Mouse (Mus musculus) cerebellum, adult 2 months (tissue): ENCODE data around the gene Cnnm1. TPM values are rescaled to one million over a fixed set of nuclear protein-coding genes. Genes with fewer than 3 reads are reported as not detected.

Experiments used
- DNase-seq, 2 experiments: peaks; one replicate each; pipeline ENCODE4 v3.0.0; 2021
- H3K27ac ChIP-seq: fragments of 200-500 bp; 2 replicates; pipeline ENCODE4 v1.5.1; 2012; ENCODE audit warnings: low read length, control low read depth, inconsistent platforms; ENCODE audit not compliant: insufficient read depth
- H3K27me3 ChIP-seq: fragments of 200-500 bp; 2 replicates; pipeline ENCODE4 v1.6.1; 2012; ENCODE audit warnings: inconsistent platforms, mild to moderate bottlenecking, low read length, moderate library complexity; ENCODE audit not compliant: control insufficient read depth, insufficient read depth
- H3K4me1 ChIP-seq: fragments of 200-500 bp; 2 replicates; pipeline ENCODE4 v1.6.1; 2011; ENCODE audit warnings: low read length; ENCODE audit not compliant: control insufficient read depth, insufficient read depth
- H3K4me3 ChIP-seq: fragments of 200-500 bp; replicated peaks from 2 replicates; pipeline ENCODE3; 2011; ENCODE audit warnings: mild to moderate bottlenecking, low read depth, low read length, control low read depth; ENCODE audit not compliant: insufficient read depth
- CTCF ChIP-seq: fragments of 200-500 bp; IDR thresholded peaks from 2 replicates; pipeline ENCODE4 v1.5.1; 2011; ENCODE audit warnings: low read depth, mild to moderate bottlenecking, control low read depth, low read length, moderate library complexity, borderline replicate concordance; ENCODE audit not compliant: insufficient read depth
- POLR2A ChIP-seq: fragments of 200-500 bp; IDR thresholded peaks from 2 replicates; pipeline ENCODE4 v1.6.1; 2011; ENCODE audit warnings: low read length, control low read depth, borderline replicate concordance; ENCODE audit not compliant: insufficient read depth
- whole genome bisulfite sequencing: fragments of 180-500 bp; shearing (Covaris S2); methylation state at CpG from one replicate; pipeline ENCODE4 v1.1.7; 2018; 5-methylcytosine and 5-hydroxymethylcytosine counted together
- polyA plus RNA-seq: library from polyadenylated mRNA; depleted of rRNA; stranded (reverse); fragments of >200 nt; gene quantifications from 2 replicates; pipeline ENCODE4 v1.2.3, GENCODE M21; 2012

Cnnm1 gene
- polyA plus RNA-seq, 1 experiment: 80.2 TPM

DNA sequence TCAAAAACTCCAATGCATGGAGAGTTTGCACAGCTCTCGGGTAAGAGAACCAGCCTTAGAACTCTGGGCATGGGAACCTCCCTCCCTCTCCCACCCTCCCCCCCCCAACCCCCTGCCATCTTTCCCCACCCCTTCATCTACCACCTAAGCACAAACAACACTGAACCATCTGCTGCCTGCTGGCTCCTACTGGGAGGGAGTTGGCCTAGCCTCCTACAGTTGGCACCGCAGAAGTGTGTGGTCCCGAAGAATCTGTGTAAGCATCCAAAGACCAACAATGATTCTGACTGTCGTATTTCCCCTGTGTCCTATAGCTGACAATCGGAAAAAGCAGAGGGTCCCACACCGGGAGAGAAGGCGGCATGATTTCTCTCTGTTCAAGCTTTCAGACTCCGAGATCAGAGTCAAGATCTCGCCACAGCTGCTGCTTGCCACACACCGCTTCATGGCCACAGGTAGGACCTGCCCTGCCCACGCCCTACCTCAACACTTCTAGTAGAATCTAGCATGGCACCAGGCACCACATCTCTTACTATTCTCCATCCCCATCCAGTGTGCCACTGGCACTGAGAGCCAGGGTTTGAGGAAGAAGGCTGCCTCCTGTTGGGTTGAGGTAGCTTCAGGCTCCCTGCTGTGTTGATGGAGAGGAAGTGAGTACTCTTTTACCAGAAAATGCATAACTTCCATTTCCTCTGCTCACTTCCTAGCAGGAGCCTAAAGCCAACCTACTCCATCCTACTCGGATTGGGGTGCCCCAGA lies 27.9 kb downstream of the Cnnm1 start:
- peaks cover 74% of the 10 kb centered on the region for H3K4me1 ChIP-seq
- no peaks in the 10 kb centered on the region for H3K27me3 ChIP-seq
- peak; percentile 86 to 90 for DNase-seq
- H3K4me3 ChIP-seq: peak overlapping the region; percentile 27
- H3K27ac ChIP-seq: peak overlapping the region; percentile 76; the same call in 1 of the 2 replicates
- TF ChIP-seq POLR2A (no peak), CTCF (no peak)
- 22% methylated on average over 12 of the region's 12 CpGs for WGBS

DNA sequence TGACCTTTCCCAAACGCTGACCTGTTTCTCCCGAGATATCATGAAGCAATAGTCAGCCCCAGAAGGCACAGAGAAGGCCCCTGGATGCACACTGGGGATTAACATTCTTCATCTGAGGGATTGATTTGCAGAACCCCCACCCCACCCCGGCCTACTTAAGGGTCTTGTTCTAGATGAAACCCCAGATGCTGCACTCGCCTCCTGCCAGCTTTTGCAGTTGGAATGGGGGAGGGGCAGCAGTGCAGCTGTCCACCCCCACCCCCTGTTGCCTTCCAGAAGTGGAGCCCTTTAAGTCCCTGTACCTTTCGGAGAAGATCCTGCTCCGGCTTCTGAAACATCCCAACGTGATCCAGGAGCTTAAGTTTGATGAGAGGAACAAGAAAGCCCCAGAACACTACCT lies 29.1 kb downstream of the Cnnm1 start:
- WGBS: 74% methylated on average over 7 of the region's 7 CpGs
- no peak for TF ChIP-seq CTCF
- no peak for TF ChIP-seq POLR2A
- no peak for DNase-seq

DNA sequence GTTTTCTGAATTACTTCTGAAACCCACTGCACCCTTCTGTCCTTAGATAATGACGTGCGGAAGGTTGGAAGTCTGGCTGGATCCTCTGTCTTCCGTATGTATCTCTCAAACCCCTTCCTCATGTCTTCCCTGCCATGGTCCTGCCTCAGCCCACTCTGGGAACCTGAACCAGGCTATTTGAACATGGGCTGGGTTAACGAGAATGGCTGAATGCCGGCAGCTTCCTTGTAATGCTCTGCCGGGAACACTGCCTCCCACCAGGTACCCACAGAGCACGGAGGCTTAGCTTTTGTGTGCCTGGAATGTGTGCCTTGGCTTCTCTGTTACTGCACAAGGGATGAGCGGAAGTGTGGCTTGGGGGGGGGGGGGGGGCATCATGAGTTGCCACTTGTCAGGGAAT lies 32.1 kb downstream of the Cnnm1 start:
- DNase-seq: no peak
- peaks cover 52% of the 10 kb centered on the region for H3K4me1 ChIP-seq
- WGBS: 40% methylated on average over 8 of the region's 8 CpGs
- no peak overlapping the region for H3K4me3 ChIP-seq
- TF ChIP-seq CTCF (no peak), POLR2A (no peak)
- H3K27me3 ChIP-seq: no peaks in the 10 kb centered on the region
- peak overlapping the region; percentile 62 for H3K27ac ChIP-seq

More for the DNA sequence above, 29.1 kb downstream of the Cnnm1 start:
- Histone ChIP-seq H3K27me3 (no peaks in the 10 kb centered on the region), H3K4me3 (no peak overlapping the region), H3K27ac (no peak overlapping the region), H3K4me1 (peaks cover 65% of the 10 kb centered on the region)

DNA sequence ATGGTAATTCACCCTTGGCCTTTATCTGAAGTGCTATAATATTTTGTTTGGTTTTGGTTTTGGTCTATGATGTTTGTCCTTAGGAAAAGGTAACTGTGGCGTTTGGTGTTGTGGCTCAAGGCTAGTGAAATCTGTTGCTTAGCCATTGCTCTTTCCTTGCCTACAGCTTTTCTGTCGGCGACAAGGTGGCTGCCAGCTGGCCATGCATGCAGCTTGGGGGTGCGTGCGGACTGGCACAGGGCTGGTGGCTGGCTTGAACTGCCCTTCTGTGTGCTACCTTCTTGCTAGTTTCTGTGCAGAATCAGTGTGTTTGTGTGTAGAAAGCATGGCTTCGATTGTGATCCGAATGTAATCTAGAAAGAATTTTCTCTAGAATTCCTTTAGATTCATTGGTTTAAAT lies 32.5 kb downstream of the Cnnm1 start:
- peak; percentile 80 to 91 for DNase-seq
- Histone ChIP-seq H3K27ac (no peak overlapping the region), H3K4me3 (no peak overlapping the region), H3K27me3 (no peaks in the 10 kb centered on the region), H3K4me1 (peaks cover 49% of the 10 kb centered on the region)
- 16% methylated on average over 7 of the region's 7 CpGs for WGBS
- TF ChIP-seq POLR2A (no peak), CTCF (no peak)

DNA sequence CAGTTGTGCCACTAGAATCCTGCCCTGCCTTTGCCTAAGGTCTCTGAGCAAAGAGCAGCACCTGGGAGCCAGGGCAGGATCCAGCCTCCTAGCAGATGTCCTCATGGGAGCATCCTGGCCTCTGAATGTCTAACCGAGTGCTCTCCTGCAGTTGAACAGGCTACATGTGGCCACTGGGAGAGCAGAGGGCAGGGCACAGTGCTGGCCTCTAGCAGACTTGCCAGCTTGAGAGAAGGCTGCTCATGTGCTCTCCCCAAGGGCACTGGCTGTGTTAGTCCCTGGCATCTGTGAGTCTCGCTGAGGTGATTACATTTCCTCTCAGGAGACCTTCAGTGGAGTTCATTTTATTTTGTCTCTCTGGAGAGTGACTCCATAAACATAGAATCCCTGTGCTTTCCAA lies 35.4 kb downstream of the Cnnm1 start:
- 0 out of 2 replicates have a peak overlapping the region, but pooled peaks have one; percentile 40 for H3K27ac ChIP-seq
- no peaks in the 10 kb centered on the region for H3K27me3 ChIP-seq
- H3K4me1 ChIP-seq: peaks cover 28% of the 10 kb centered on the region
- WGBS: 6% methylated on average over 2 of the region's 2 CpGs
- TF ChIP-seq CTCF (no peak), POLR2A (no peak)
- DNase-seq: peak; percentile 55 to 64
- no peak overlapping the region for H3K4me3 ChIP-seq

DNA sequence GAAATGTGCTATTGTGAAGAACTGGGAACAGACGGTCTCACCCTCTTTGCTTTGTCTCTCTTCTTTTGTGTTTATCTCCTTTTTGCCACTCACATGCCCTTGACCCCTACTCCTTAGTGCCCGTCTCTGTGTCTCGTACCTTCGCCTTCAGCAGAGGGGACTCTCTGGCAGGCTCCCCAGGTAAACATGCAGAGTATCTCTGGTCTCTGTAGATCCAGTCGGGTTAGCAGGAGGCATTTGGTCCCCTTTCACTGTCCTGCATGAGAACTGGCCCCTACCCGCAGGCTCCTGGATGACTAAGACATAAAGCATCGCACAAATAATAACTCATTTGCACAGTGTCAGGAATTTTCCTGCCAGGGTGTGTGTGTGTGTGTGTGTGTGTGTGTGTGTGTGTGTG lies 35.8 kb downstream of the Cnnm1 start:
- Histone ChIP-seq H3K4me1 (peaks cover 26% of the 10 kb centered on the region), H3K4me3 (no peak overlapping the region), H3K27ac (peak overlapping the region; percentile 40), H3K27me3 (no peaks in the 10 kb centered on the region)
- DNase-seq: no peak
- 50% methylated on average over 7 of the region's 7 CpGs for WGBS
- no peak for TF ChIP-seq POLR2A
- TF ChIP-seq CTCF: no peak

DNA sequence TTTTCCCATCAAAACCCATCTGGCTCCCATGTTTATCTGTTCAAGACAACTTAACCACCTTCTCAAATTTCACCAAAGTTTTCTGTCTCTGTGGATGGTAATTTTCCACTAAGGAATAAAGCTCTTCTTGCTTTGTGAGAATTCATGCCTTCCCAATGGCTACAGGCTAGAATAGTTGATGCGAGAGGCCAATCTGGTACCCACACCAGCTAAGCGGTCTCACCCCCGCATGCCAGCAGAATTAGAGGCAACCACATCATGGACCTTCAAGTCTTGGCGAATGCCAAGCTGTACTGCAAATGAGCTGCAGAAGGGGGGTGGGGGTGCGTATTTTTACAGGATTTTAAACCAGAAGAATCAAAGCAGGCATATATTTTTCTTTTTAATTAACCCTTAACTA lies 37.2 kb downstream of the Cnnm1 start:
- no peak for DNase-seq
- H3K27ac ChIP-seq: no peak overlapping the region
- TF ChIP-seq CTCF (no peak), POLR2A (no peak)
- H3K27me3 ChIP-seq: no peaks in the 10 kb centered on the region
- peaks cover 13% of the 10 kb centered on the region for H3K4me1 ChIP-seq
- H3K4me3 ChIP-seq: no peak overlapping the region
- WGBS: 83% methylated on average over 5 of the region's 5 CpGs

DNA sequence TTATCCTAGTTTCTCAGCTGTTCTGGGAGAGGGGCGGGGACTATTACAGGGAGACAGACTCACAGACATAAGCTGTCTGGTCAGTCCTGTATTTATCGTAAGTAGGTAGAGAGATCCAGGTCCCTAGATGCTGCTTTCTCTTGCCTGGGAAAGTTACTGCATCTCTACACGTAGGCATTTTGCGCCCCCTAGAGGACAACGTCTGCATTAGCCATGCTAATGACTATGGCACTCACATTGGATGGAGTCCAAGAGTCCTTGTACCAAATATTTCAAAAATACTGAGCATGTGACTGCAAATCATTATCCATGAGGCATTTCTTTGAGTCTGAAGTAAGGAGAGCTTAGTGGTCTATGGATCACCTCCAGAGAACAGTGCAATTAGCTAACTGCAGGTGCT lies 38.7 kb downstream of the Cnnm1 start:
- TF ChIP-seq POLR2A (no peak), CTCF (peak; percentile 87)
- Histone ChIP-seq H3K4me1 (peaks cover 8% of the 10 kb centered on the region), H3K27ac (no peak overlapping the region), H3K27me3 (no peaks in the 10 kb centered on the region), H3K4me3 (no peak overlapping the region)
- peak; percentile 84 for DNase-seq
- 14% methylated on average over 5 of the region's 5 CpGs for WGBS
